Mouse (Mus musculus): ENCODE measurements around the gene Psd.

Gene Psd

DNA sequence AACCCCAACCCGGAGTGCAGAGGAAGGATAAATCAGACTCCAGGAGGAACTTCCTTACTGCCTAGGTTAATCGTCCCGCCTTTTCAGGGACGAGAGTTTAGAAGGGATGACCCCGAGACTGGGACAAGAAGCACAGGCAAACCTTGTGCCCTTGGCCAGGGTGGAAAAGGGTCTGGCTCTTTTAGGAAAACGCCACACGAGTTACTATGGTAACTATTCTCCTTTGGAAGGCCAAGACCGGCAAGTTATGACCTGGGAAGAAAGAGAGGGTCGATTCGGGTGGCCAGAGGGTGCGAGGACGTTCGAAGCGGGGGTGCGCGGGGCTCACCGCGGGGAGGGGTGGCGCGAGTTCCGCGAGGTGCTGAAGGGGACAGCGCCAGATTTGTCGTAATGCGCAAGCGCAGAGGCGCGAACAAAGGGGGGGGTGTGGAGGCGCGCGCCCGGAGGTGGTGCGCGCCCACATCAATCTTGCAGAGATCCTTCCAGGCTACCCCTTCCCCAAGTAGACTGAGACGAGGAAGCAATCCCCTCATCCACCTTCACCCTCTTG lies at the start of gene Psd:
Gene Psd, minus strand, starts transcription at position 401 of the 550 bp plus-strand sequence.
- no peak for DNase-seq (ENCODE audit: low read depth)

DNA sequence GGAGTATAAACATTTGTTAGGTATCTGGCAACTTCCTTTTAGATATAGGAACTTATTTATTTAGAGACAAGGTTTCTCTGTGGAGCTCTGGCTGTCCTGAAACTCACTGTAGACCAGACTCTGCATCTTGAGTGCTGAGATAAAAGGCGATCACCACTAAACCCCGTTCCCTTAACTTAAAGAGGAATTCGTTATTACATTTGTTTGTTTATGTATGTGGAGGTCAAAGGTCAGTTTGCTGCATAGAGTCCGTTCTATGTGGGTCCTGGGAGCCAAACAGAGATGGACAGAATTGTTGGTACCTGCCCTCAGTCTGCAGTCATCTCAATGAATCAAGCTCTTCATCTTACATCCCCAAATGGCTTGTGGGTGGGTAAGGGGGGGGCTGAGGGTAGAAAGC lies 48.9 kb upstream of the Psd start:
- no peak for DNase-seq (ENCODE audit: low read depth)

DNA sequence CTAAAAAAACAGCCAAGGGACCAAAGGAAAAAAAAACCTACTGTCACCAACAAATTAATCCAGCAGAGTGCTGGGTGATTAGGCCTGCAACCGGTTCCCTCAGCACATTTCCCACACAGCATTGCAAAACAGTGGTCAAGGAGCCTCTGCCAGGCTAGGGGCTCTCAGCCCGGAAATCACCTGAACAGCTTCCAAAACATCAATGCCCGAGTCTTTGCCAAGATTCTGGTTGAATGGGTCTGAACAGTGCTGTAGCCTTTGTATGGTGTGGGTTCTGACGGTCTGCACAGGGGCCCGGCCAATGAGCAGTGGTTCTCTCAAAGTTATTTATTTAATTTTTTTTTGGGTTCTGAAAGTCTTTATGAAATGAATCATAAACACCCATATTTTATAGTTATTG lies 48.5 kb upstream of the Psd start:
- DNase-seq (ENCODE audit: low read depth), result no peak

DNA sequence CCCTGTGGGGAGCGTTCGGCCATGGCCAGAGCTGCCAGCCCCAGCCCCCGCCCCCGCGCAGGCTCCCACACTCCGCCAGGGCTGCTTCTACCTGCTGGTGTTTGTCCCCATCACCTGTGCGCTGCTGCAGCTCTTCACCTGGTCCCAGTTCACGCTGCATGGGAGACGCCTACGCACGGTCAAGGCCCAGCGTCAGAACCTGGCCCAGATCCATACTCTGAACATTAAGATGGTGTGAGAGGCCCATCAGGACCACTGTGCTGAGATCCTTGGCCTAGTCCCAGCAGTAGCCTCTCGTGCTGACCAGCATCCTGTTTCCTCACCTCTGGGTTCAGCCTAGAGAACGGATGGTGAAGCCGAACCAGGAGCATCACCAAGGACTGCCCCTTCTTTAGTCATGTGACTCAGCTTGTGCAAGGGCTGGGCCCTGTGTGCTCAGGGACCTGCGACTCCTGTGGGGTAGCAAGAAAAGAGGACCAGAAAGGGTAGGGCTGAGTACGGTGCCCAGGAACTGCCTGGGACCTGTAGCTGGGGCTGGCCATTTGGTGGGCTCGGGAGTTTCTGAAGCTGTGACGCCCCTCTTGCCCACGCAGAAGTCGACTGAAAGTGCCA lies 47.6 kb upstream of the Psd start:
- no peak for DNase-seq (ENCODE audit: low read depth)

DNA sequence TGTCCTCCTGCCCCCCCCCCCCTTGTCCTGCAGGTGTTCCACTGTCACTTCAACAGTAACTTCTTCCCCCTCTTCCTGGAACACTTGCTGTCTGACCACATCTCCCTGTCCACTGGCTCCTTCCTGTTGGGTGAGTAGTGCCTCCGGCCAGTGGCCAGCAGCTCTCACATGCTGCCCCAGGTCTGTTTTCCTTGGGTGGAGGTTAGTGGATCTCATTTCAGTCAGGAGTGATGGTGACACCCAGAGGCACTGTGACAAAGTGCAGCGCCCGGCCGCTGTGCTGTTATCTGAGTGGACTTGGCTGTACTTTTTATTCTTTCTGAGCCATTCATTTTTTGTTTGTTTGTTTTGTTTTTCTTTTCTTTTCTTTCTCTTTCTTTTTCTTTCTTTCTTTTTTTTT lies 42.2 kb upstream of the Psd start:
- DNase-seq (ENCODE audit: low read depth), result peak; percentile 33

DNA sequence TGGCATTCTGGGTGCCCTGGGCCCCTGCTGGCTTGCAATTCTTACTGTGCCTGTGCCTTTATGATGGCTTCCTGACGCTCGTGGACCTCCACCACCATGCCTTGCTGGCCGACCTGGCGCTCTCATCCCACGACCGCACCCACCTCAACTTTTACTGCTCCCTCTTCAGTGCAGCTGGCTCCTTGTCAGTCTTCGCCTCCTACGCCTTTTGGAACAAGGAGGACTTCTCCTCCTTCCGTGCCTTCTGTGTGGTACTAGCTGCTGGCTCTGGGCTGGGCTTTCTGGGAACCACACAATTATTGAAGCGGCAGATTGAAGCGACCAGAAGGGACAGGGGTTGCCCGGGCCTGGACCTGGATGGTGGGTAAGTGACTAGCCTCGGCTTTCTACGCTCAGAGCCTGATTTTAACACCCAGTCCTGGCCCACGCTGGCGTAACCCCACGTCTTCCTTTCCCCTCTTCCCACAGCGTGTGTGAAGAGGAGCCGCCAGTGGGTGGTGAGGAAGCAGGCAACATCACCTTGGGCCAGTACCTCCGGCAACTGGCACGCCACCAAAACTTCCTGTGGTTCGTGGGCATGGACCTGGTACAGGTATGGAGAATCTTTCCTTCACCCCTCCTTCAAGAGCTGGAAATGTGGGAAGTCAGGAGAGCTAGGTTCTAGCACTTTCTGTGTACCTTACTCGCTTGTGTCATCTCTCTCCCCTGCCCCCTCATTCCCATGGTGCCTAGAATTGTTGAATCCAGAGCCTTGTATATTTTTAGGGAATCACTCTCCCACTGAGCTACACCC lies 41.0 kb upstream of the Psd start:
- DNase-seq (ENCODE audit: low read depth), result no peak

DNA sequence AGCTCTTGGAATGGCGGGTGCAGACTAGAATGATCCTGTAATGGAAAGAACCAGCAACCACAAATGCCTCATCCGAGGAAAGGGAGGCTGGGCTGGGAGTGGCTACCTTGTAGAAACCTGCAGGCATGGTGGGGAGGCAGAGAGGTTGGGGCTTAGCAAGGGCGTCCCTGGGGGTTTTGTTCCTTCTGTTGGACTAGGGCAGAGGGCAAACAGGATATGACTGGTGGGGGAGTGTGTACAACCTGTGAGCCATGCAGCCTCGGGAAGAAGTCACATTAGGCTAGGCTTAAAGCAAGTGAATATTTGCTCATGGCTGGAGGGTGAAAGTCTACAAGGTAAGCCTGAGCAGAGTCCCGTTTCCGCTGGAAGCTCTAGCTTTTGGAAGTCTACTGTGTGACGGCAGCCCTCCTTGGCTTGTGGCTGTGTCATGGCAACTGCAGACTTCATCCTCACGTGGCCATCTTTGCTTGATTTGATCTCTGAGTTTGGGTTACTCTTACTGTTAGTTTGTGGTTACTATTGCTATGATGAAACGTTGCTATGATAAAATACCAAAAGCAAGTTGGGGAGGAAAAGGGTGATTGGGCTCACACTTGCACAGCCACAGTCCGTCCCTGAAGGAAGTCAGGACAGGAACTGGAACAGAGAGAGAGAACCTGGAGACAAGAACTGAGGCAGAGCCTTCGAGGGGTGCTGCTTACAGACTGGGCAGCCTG lies 36.5 kb upstream of the Psd start:
- DNase-seq (ENCODE audit: low read depth), result no peak

DNA sequence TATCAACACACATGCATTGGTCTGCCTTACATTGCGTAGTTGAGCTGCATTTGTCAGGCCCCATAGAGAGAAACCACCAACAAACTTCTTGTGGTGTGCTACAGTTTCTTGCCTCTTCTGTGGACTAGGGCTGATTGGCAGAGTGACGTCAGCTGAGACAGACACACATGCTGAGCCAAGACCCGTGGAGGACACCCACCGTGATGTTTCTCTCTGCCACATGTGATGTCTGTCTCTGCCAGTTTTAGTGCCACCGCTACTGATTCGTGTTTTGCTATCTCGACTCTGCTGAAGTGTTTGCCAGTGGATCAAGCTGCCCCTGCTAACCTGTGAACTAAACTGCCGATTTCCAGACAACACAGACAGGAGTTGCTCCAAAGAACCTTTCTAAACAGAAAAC lies 35.1 kb upstream of the Psd start:
- DNase-seq (ENCODE audit: low read depth), result no peak

DNA sequence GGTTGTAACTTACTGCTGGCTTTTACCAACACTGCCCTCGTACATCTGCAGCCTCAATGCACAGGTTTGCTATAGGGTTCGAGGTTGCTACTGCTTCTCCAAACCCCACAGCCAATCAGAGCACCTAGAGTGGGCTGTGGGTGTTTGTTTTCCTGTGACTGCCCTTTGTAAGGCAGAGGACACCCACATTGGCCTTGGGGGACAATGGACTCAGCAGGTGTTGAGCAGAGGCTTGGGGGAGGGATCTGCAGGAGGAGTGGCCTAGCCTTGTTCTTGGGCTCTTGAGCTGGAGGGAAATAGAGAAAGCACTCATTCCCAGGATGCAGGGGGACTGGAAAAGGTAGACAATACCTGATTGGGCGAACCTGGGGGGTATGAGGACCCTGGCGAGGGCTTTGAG lies 31.4 kb upstream of the Psd start:
- DNase-seq (ENCODE audit: low read depth), result no peak

DNA sequence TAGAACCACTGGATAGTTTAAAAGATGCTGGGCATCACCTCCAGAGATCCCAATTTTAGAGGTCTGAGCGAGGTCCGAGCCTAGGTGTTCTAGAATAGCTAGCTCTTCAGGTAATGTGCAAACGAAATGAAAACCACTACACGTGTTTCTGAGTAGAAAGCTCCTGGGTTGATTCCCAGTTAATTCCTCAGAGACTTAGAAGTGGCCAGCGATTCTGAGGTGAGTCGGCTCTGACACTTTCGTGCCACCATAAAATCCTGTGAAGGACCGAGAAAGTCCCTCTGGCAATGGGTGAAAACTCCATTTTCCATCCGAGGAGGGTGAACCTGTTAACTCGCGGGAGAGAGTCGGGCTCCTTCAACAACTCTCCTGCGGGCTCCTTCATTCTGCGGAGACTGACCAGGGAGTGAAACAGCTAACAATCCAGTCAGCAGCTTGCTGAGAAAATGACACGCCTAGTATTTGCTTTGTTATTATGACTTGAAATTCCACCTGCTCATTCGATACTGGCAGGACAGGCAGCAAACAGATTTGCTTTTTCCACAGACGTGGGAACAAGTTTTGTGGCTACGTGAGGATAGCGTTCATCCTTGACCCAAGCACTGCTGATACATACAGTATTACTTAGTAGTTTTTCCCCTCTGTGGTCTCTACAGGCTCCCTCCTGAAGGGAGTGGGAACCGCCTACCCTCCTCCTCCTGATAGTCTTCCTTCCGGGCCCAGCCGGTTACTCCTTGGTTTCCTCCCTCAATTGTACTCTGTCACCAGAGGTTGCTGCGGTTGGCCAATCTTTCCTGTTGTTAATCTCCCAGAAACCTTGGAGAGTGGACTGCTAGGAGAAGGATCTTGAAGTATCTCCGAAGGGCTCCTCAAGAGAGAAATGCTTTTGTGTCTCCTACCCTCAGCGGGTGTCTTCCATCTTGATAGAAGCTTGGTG lies 30.7 kb upstream of the Psd start:
- DNase-seq (ENCODE audit: low read depth), result no peak

DNA sequence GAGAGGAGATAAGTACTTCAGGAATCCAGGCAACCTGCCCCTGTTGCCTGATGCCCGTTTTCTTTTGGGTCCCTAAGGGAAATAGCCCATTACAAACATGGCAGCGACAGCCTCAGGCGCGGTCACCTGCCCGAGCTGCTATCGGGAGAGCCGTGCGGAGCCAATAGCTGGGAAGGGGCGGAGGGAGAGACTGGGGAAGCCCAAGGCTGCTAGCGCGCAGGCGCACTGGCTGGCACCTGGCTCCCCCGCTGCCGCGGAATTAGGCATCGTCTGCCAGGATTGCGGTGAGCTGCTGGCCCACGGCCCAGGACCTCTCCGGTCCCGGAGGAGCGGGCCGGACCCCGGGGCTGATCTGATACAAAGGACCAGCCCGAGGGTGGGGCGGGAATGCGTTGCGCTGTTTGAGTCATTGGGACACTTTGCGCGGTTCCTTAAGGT lies 29.8 kb upstream of the Psd start:
- peak; percentile 85 for DNase-seq (ENCODE audit: low read depth)

DNA sequence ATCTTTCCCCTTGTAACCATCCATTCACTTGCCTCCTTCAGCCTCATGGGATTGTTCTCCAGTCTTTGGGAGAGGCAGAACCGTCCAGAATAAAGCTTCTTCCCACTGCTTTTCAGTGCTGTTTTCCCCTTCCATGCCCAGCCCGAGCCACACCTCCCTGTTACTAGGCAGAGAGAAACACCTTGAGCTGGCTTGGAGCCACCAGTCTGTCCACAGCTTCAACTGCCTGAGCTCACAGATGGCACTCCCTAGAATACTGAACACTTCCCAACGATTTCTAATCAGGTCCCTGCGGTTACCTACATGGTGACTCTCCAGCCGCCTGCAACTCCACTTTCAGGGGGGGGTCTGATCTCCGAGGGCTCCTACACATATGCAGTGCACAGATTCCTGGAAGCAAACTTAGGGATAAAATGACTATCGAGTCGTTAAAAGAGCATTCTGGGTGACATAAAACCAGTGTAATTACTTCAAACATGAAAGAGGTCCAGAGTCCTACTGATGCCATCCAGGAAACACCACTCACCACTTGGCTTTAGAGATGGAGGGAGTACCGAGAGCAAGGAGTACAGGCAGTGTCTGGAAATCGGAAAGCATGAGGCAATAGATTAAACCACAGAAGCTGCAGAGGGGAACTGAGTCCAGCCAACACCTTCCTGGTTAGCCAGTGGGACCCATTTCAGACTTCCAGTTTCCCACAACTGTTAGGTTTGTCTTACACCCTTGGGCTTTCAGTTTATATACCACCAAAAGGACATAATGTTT lies 23.4 kb upstream of the Psd start, which contains the start of gene 2310034G01Rik:
Gene 2310034G01Rik, minus strand, starts transcription at position 135 of the 765 bp plus-strand sequence.
- DNase-seq (ENCODE audit: low read depth), result no peak

DNA sequence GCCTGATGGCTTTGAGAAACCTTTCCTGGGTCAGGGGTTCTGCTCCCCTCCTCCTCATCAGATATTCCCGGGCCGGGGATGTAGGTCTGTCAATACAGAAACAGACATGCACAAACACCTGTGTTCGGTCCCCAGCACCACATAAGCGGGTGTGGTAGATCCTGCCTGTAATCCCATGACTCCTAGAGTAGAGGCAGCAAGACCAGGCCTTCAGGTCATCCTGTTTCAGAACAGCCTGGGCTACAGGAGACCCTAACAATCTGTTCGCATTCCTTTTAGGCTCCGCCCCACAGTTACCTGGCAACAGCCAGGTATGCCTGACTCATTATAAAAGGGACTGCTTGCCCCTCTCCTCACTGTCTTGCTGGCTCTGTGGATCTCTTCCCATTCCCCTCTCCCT lies 22.6 kb upstream of the Psd start:
- no peak for DNase-seq (ENCODE audit: low read depth)

DNA sequence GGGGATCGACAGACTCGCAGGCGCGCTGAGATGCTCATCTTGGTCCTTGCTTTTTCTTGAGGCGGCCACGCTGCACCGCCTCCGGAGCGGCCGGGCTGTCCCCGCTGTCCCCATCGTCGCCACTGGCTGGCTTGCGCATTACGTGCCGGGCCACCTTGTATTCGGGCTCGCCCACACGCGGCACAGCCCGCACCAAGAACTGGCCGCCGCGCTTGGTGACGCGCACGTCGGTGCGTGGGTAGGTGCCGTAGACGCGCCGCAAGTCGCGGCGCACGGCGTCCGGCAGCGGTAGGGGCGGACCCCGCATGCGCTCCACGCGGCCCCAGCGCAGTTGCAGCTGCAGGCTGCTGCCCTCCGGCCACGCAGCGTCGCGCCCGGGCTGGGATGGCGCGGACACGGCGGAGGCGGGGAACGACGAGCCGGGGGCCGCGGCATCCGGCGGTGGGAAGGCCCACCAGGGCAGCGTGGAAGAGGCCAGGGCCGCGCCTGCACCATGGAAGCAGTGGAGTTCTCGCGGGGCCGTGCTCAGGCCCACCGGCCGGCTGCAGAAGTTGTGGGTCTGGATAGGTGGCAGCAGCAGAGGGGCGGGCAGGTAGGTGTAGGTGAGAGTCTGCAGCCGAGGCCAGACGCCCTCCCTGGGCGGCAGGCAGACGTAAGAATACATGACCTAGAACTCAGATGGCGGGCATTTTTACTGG lies 22.0 kb upstream of the Psd start:
- DNase-seq (ENCODE audit: low read depth), result no peak

DNA sequence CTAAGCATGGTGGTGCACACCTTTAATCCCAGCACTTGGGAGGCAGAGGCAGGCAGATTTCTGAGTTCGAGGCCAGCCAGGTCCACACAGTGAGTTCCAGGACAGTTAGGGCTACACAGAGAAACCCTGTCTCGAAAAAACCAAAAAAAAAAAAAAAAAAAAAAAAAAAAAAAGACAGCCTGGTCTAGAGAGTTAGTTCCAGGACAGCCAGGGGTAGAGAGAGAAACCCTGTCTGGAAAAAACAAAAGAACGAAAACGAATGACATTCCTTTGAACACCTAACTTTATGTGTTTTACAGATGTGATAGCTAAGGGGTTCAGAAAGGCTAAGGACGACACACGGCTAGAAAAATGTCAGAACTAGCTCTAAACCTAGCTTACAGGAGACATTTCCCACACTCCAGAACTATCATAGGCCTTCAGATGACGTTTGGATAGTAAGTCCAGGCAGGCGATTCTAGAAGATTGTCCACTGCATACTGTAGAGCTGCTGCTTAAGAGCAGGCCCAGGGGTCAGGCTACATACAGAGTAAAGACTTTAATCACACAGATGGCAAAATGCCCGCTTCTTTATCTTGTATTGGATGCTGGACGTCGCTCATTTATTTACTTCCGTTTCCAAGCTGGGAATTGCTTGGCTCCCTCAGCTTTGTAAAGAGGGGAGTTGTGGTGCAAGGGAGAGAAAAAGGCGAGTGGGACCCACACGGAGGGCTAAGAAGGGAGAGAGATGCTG lies 21.1 kb upstream of the Psd start:
- no peak for DNase-seq (ENCODE audit: low read depth)

DNA sequence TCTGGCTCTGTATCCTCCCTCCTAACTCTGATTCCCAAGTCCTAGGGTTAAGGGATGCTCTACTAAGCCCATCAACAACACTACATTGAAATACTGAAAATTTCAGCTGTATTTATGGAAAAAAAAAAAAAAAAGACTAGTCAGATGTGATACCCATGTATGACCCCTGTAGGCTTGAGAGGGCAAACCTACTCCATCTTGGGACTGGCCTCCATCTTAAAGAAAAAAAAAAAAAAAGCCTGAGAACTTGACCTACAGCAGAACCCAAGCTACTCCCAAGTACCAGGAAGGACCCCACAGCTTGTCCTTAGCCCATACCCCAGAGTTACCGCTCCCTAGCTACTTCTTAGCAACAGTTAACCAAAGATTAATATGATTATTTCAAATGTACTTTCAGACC lies 20.2 kb upstream of the Psd start:
- DNase-seq (ENCODE audit: low read depth), result no peak

DNA sequence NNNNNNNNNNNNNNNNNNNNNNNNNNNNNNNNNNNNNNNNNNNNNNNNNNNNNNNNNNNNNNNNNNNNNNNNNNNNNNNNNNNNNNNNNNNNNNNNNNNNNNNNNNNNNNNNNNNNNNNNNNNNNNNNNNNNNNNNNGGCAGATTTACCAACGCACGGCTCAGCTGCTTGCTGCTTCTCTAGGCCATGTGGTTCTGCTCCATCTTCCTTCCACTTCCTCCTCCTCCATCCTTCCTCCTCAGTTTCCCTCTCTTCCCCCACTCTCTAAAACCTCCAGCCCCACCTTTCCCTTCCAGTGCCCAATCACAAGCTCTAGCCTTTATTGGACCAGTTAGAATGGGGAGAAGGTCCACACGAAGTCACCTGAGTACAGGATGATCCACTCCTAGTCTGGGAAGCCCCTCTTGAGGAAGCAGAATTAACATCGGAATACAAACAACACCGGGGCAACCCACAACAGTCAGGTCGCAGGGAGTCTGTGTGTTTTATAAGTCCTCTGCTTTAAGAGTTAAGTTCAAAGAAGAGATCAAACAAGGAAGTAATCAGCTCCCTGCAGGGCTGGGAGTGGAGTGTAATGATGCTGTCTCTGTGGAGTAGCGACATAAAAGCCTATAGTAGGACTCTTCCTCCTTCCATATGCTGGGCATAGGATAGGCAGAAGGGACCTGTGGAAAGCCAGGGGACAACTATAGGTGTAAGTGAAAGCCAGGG lies 17.9 kb upstream of the Psd start:
- DNase-seq (ENCODE audit: low read depth), result no peak

DNA sequence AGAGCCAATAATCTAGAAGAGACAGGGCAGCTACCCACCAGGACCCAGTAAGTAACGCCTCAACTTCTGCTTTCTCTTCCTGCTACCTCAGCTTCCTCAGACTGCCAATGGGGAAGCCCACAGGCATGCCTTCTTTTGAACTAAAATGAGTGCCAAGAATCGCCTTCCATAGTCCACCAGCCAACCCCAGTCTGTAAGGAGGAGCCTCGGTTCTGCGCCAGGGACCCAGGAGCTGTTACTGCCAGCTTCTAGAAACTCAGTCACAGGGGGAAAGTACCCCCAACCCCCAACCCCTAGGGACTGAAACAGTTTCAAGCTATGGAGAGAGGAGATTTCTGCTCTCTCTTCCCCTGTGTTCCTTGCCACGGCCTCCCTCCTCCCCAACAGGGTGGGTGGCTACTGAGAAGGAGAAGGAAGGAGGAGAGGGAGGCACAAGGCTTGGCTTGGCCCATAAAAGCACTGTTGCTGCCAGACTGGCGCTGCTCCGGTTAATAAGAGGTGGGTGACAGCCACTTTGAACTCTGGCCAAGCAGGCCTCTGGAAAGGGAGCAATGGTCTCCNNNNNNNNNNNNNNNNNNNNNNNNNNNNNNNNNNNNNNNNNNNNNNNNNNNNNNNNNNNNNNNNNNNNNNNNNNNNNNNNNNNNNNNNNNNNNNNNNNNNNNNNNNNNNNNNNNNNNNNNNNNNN lies 12.5 kb upstream of the Psd start:
- no peak for DNase-seq (ENCODE audit: low read depth)
